Mouse (Mus musculus) brown adipose tissue, adult 24 weeks (tissue): ENCODE measurements around the gene Cyp2d11. TPM values are rescaled to one million over a fixed set of nuclear protein-coding genes. Genes with fewer than 3 reads are reported as not detected.

Experiments used
- polyA plus RNA-seq: library from polyadenylated mRNA; stranded (reverse); fragments of >200 nt; gene quantifications from 2 replicates; pipeline ENCODE4 v1.2.4, GENCODE M21; 2012; ENCODE audit not compliant: missing spikeins, insufficient read depth, insufficient read length

The Cyp2d11 gene
- polyA plus RNA-seq, 1 experiment = not detected

Other genes with a start within 250 kb of the Cyp2d11 start
- gene Srebf2, start 246.8 kb downstream of the Cyp2d11 start, polyA plus RNA-seq = 24.3 and 25.3 TPM in 2 replicates
- gene Shisa8, start 181.2 kb downstream of the Cyp2d11 start, polyA plus RNA-seq = not detected in 2 replicates
- not detected in 2 replicates for gene Tnfrsf13c, start 169.7 kb downstream of the Cyp2d11 start, polyA plus RNA-seq
- gene Cenpm, start 149.3 kb downstream of the Cyp2d11 start, polyA plus RNA-seq = not detected in 2 replicates
- not detected in 2 replicates for gene 1500009C09Rik, start 141.6 kb downstream of the Cyp2d11 start, polyA plus RNA-seq
- gene Sept3, start 119.1 kb downstream of the Cyp2d11 start, polyA plus RNA-seq = 0.28 TPM in 1 of 2 replicates, not detected in the other
- not detected in 2 replicates for gene Wbp2nl, start 95.1 kb downstream of the Cyp2d11 start, polyA plus RNA-seq
- 13.1 and 13.8 TPM in 2 replicates for gene Naga, start 55.1 kb downstream of the Cyp2d11 start, polyA plus RNA-seq
- 0.52 and 1.5 TPM in 2 replicates for gene Pheta2, start 55.1 kb downstream of the Cyp2d11 start, polyA plus RNA-seq
- 420 and 432 TPM in 2 replicates for gene Smdt1, start 55.1 kb downstream of the Cyp2d11 start, polyA plus RNA-seq
- gene Ndufa6, start 39.7 kb downstream of the Cyp2d11 start, polyA plus RNA-seq = 2,100 and 2,481 TPM in 2 replicates
- gene Cyp2d22, start 13.8 kb downstream of the Cyp2d11 start, polyA plus RNA-seq = 29.8 and 37.1 TPM in 2 replicates
- gene Cyp2d10, start 13.2 kb upstream of the Cyp2d11 start, polyA plus RNA-seq = not detected in 2 replicates
- 1.3 TPM in 1 of 2 replicates, not detected in the other for gene Cyp2d9, start 39.4 kb upstream of the Cyp2d11 start, polyA plus RNA-seq
- gene Cyp2d12, start 161.1 kb upstream of the Cyp2d11 start, polyA plus RNA-seq = not detected in 2 replicates
- not detected in 2 replicates for gene Cyp2d34, start 226.9 kb upstream of the Cyp2d11 start, polyA plus RNA-seq